Mouse (Mus musculus) megakaryocyte-erythroid progenitor cell, adult 5-6 weeks (primary cell): Measurements from ENCODE around the gene Cdkl5. TPM values are rescaled to one million over a fixed set of nuclear protein-coding genes. Genes with fewer than 3 reads are reported as not detected.

ENCODE experiments used
- ATAC-seq: replicated peaks from 2 replicates; pipeline ENCODE4 v1.8.0; 2016; ENCODE audit warnings: mild to moderate bottlenecking, inconsistent platforms; ENCODE audit not compliant: severe bottlenecking, poor library complexity, low FRiP score, low TSS enrichment
- total RNA-seq, 2 experiments: library from RNA; stranded (forward) in 1 of 2; stranded (reverse) in 1 of 2; fragments of 200-1000, 215-1000 nt in 1 of 2; fragments of >200 nt in 1 of 2; fragmentation: Nextera tagmentation in 1 of 2; gene quantifications; 2 replicates each; pipeline ENCODE4 v1.2.3; 2014 to 2017

Cdkl5 gene
- total RNA-seq, 2 experiments from 2014 or later: 0.66 to 1.6 TPM

DNA sequence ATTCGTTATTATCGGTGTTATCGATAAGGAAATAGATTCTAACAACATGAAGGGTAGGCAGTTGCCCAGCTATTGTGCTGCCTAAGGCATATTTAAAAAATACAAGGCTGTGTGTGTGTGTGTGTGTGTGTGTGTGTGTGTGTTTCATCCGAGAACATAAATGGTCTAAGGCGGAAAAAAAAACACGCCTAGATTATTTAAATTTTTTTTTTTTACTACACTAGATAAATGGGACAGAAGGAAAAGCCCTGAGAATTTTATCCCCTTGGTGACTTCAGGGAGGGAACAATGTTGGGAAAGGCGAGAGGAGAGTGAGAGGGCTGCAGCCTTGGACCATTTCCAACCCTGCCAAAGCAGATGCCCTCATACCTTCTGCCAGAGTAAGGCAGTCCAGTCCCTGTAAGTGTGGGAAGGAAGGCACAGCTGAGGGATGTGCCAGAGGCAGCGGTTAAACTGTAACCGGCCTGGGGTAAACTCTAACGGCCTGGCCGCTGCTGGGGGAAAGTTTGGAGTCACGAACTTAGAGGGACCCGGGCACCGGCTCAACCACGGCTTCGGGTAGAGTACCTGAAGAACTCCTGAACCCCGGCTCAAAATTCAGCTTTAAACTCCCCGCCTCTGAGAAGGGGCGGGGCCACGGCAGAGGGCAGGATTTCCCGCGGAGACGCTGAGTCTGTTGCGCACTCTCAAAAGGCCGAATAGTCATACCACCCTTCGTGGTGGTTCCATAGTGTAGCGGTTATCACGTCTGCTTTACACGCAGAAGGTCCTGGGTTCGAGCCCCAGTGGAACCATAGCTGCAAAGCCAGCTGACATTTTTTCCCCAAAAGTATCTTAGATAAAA, 228.9 kb downstream of the Cdkl5 start:
- ATAC-seq: peak; percentile 96

DNA sequence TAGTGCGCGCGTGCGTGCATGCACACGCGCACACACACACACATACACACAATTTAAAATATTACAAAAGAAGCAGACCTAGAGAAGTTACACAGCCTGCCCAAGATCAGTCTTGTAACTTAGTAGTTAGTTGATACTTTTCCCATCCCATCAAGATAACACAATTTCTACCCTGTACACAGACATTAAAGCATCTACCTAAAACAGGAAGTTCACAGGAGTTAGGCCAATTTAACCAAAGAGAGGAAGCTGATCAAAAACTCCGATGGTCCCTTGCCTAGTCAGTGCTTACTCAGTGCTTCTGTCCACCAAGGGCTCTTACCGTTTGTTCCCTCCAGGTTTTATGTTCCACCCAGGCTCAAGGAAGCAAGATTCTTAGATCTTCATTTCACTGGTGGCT, 243.7 kb downstream of the Cdkl5 start:
- ATAC-seq: no peak

- ATAC-seq: no peak
These were observed 245.9 kb downstream of the Cdkl5 start for GRCm38 (mm10) chrX:160748653-160749052.

DNA sequence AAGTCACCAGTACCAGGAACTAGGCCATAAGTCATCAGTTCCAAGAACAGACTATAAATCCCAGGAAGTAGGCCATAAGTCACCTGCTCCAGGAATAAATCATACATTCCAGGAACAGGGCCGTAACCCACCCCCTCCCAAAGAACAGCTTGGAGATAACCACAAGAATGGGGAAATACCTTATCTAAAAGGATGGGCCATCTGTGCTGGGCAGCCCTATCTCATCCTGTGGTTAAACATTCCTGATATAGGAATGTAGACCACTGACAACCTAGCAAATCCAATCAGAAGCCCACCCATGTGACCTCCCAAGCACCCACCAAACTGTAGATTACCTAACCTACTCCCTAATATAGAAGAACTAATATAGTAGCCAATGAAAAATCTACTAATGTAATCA, 249.1 kb downstream of the Cdkl5 start:
- ATAC-seq: no peak

DNA sequence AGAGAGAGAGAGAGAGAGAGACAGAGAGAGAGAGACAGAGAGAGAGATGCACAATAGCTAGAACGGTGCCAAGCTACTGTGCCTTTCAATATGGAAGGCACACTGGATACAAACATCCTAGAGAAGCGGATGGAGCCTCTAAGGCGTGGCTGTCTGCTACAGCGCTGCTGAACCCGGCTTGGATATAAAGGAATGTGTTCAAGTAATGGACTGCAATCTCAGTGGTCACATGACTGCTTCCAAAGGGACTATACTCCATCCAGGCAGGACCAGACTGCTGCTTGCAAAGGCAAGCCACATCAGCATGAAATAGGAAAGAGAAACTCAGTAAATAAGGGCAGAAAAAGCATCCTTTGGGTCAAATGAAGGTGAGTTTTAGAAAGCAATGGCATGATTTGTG, 258.9 kb downstream of the Cdkl5 start, which contains the start of gene Ppef1:
Ppef1 (minus strand) TSS at position 116 of the 400 bp plus-strand sequence.
- ATAC-seq: no peak

Other genes starting within 250 kb of the Cdkl5 start
- not detected in 2 replicates for gene Rs1, start 226.7 kb downstream of the Cdkl5 start, total RNA-seq (2014; fragmentation: Nextera tagmentation)
- not detected in 2 replicates for gene Rs1, start 226.7 kb downstream of the Cdkl5 start, total RNA-seq (2017)
- 0.64 TPM in 1 of 2 replicates, not detected in the other for gene Gja6, start 87.7 kb downstream of the Cdkl5 start, total RNA-seq (2014; fragmentation: Nextera tagmentation)
- 0.08 TPM in 1 of 2 replicates, not detected in the other for gene Gja6, start 87.7 kb downstream of the Cdkl5 start, total RNA-seq (2017)
- gene Scml2, start 122.5 kb upstream of the Cdkl5 start, total RNA-seq (2014; fragmentation: Nextera tagmentation): 7.5 and 9.7 TPM in 2 replicates
- gene Scml2, start 122.5 kb upstream of the Cdkl5 start, total RNA-seq (2017): 4.7 and 7.1 TPM in 2 replicates